Mouse (Mus musculus) kidney, embryonic 14.5 days (tissue): ENCODE data around the gene Vamp3. TPM values are rescaled to one million over a fixed set of nuclear protein-coding genes. Genes with fewer than 3 reads are reported as not detected.

Experiments used
- ATAC-seq: fragments of 200-750 bp; cut with Nextera tagmentation; 2 replicates; pipeline ENCODE4 v1.8.0; 2017; ENCODE audit warnings: moderate number of reproducible peaks, mild to moderate bottlenecking, moderate TSS enrichment, moderate library complexity; ENCODE audit not compliant: low FRiP score, low TSS enrichment
- H3K27ac ChIP-seq: fragments of 300-500 bp; sonication (generic); 2 replicates; pipeline ENCODE4 v1.5.1; 2014; ENCODE audit warnings: low read depth, mild to moderate bottlenecking, low read length, moderate library complexity, mixed read lengths
- H3K27me3 ChIP-seq: fragments of 300-500 bp; sonication (generic); 2 replicates; pipeline ENCODE4 v1.6.1; 2014; ENCODE audit warnings: mild to moderate bottlenecking, low read length; ENCODE audit not compliant: control insufficient read depth, insufficient read depth
- H3K36me3 ChIP-seq: fragments of 300-500 bp; sonication (generic); 2 replicates; pipeline ENCODE4 v1.6.1; 2014; ENCODE audit warnings: low read length, mixed read lengths; ENCODE audit not compliant: control insufficient read depth, insufficient read depth
- H3K4me1 ChIP-seq: fragments of 300-500 bp; sonication (generic); 2 replicates; pipeline ENCODE4 v1.6.1; 2014; ENCODE audit warnings: low read length, mixed read lengths; ENCODE audit not compliant: control insufficient read depth, insufficient read depth
- H3K4me2 ChIP-seq: fragments of 300-500 bp; sonication (generic); replicated peaks from 2 replicates; pipeline ENCODE4 v1.6.1; 2014; ENCODE audit warnings: low read depth, mild to moderate bottlenecking, low read length
- H3K4me3 ChIP-seq: fragments of 300-500 bp; sonication (generic); 2 replicates; pipeline ENCODE4 v1.5.1; 2014; ENCODE audit warnings: mild to moderate bottlenecking, low read length
- H3K9ac ChIP-seq: fragments of 300-500 bp; sonication (generic); 2 replicates; pipeline ENCODE4 v1.6.1; 2014; ENCODE audit warnings: low read depth, mild to moderate bottlenecking, low read length, moderate library complexity
- H3K9me3 ChIP-seq: fragments of 300-500 bp; sonication (generic); 2 replicates; pipeline ENCODE4 v1.6.1; 2016; ENCODE audit warnings: low read length; ENCODE audit not compliant: control insufficient read depth
- WGBS: fragments of 180-500 bp; shearing (Covaris S2); extraction: QIAGEN DNeasy Blood & Tissue Kit; methylation state at CpG from one replicate; pipeline ENCODE4 v1.1.7; 2014; 5-methylcytosine and 5-hydroxymethylcytosine counted together
- polyA plus RNA-seq: library from polyadenylated mRNA; unstranded; fragments of >200 nt; fragmentation: Nextera tagmentation; extraction: Ambion mirVana; gene quantifications from 2 replicates; pipeline ENCODE4 v1.2.1, GENCODE M21; 2014

The Vamp3 gene
- polyA plus RNA-seq, 1 experiment from 2014 or later = 115 TPM

- Histone ChIP-seq H3K4me2 (no peak overlapping the region), H3K9ac (no peak overlapping the region), H3K9me3 (no peaks in the 10 kb centered on the region), H3K4me1 (no peaks in the 10 kb centered on the region), H3K36me3 (no peaks in the 10 kb centered on the region; the same call in 1 of the 2 replicates), H3K27me3 (no peaks in the 10 kb centered on the region), H3K27ac (no peak overlapping the region), H3K4me3 (no peak overlapping the region)
- WGBS = 93% methylated on average over 13 of the region's 13 CpGs
- ATAC-seq = no peak
Observed at GRCm38 (mm10) chr4:151005656-151006318, 52.0 kb downstream of the Vamp3 start.

- Histone ChIP-seq H3K4me2 (no peak overlapping the region), H3K9ac (no peak overlapping the region), H3K36me3 (no peaks in the 10 kb centered on the region), H3K27ac (no peak overlapping the region), H3K4me1 (no peaks in the 10 kb centered on the region), H3K27me3 (no peaks in the 10 kb centered on the region), H3K4me3 (no peak overlapping the region), H3K9me3 (no peaks in the 10 kb centered on the region)
- WGBS = 64% methylated on average over 13 of the region's 13 CpGs
- no peak for ATAC-seq
Observed at GRCm38 (mm10) chr4:151001397-151001796, 56.4 kb downstream of the Vamp3 start.

DNA sequence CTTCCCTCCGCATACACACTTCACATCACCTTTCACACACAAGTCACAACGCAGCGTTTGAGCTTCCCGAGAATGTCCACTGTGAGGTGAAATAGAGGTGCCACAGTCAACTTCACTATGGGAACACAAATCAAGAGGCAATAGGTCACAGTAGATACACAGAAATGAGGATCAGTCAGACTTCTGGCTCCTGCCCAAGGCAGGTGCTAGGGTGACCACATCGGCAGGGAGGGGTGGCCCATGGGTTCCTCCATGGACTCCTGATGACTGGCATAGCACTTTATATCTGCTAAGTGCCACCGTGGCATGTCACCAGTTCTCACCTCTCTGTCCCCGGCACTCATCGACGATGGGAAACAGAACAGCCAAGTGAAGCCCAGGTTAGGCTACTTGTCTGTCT lies 59.1 kb downstream of the Vamp3 start:
- no peak for ATAC-seq
- Histone ChIP-seq H3K4me1 (no peaks in the 10 kb centered on the region), H3K27me3 (no peaks in the 10 kb centered on the region), H3K9me3 (no peaks in the 10 kb centered on the region), H3K27ac (no peak overlapping the region), H3K4me2 (no peak overlapping the region), H3K9ac (no peak overlapping the region), H3K36me3 (no peaks in the 10 kb centered on the region), H3K4me3 (no peak overlapping the region)
- 95% methylated on average over 9 of the region's 9 CpGs for WGBS

Other genes starting within 250 kb of the Vamp3 start
- gene Errfi1, start 204.0 kb downstream of the Vamp3 start, polyA plus RNA-seq = 22.0 and 34.3 TPM in 2 replicates
- 398 and 419 TPM in 2 replicates for gene Park7, start 143.5 kb downstream of the Vamp3 start, polyA plus RNA-seq
- 0.13 and 0.39 TPM in 2 replicates for gene Tnfrsf9, start 143.4 kb downstream of the Vamp3 start, polyA plus RNA-seq
- gene Uts2, start 60.9 kb downstream of the Vamp3 start, polyA plus RNA-seq = not detected in 2 replicates
- 7.8 and 8.8 TPM in 2 replicates for gene Per3, start 13.3 kb downstream of the Vamp3 start, polyA plus RNA-seq
- not detected in 2 replicates for gene Gm13090, start 31.6 kb upstream of the Vamp3 start, polyA plus RNA-seq